In genomic region chr12:86827241-86827606, GRCm38 (mm10) we compare ENCODE assay signal across 10 mouse cellular contexts. TPM values are rescaled to one million over a fixed set of nuclear protein-coding genes. Genes with fewer than 3 reads are reported as not detected.
DNase-seq lines count a peak whose midpoint lies in the region; ATAC-seq lines count a peak whose summit lies in the region.
"Had no signal": no experiment of that assay in that cellular context is flagged by ENCODE, and none has a peak within 500 bp of the region (broad histone marks: within the 10 kb centered on the region; RNA-seq: fewer than 3 reads in every experiment).

No protein-coding gene starts in this region.

- H3K9me3 ChIP-seq in embryonic facial prominence, embryonic 14.5 days (ENCODE audit: control insufficient read depth, low read length), result no peaks in the 10 kb centered on the region
- H3K9me3 ChIP-seq in heart, embryonic 16.5 days (replicated peaks; ENCODE audit: control insufficient read depth, low read length), result no peaks in the 10 kb centered on the region
- H3K9me3 ChIP-seq in midbrain, embryonic 15.5 days, result no peaks in the 10 kb centered on the region

- H3K27ac ChIP-seq in embryonic facial prominence, embryonic 14.5 days (replicated peaks; ENCODE audit: low read depth, low read length), result peak overlapping the region; percentile 98
- peak overlapping the region; percentile 99 for H3K27ac ChIP-seq in heart, embryonic 16.5 days (ENCODE audit: low read length)
- peak overlapping the region; percentile 96 for H3K27ac ChIP-seq in midbrain, embryonic 15.5 days

- H3K4me1 ChIP-seq in embryonic facial prominence, embryonic 14.5 days (ENCODE audit: control insufficient read depth, insufficient read depth, low read length), result peaks cover 63% of the 10 kb centered on the region
- H3K4me1 ChIP-seq in heart, embryonic 16.5 days (ENCODE audit: control insufficient read depth, insufficient read depth, low read length), result peaks cover 62% of the 10 kb centered on the region
- H3K4me1 ChIP-seq in midbrain, embryonic 15.5 days, result peaks cover 64% of the 10 kb centered on the region

- no peak overlapping the region for H3K4me2 ChIP-seq in embryonic facial prominence, embryonic 14.5 days (ENCODE audit: low read depth, low read length)
- H3K4me2 ChIP-seq in heart, embryonic 16.5 days (ENCODE audit: low read depth, low read length), result no peak overlapping the region
- H3K4me2 ChIP-seq in midbrain, embryonic 15.5 days, result no peak overlapping the region

- no peaks in the 10 kb centered on the region for H3K36me3 ChIP-seq in embryonic facial prominence, embryonic 14.5 days (ENCODE audit: control insufficient read depth, insufficient read depth, low read length)
- H3K36me3 ChIP-seq in heart, embryonic 16.5 days (ENCODE audit: control insufficient read depth, insufficient read depth), result no peaks in the 10 kb centered on the region
- no peaks in the 10 kb centered on the region for H3K36me3 ChIP-seq in midbrain, embryonic 15.5 days (replicated peaks)

- H3K9ac ChIP-seq in embryonic facial prominence, embryonic 14.5 days (ENCODE audit: low read depth, low read length), result no peak overlapping the region
- H3K9ac ChIP-seq in heart, embryonic 16.5 days (ENCODE audit: low read length), result 0 out of 2 replicates have a peak overlapping the region, but pooled peaks have one; percentile 15
- no peak overlapping the region for H3K9ac ChIP-seq in midbrain, embryonic 15.5 days

- DNase-seq in kidney, adult 11 months, result peak; percentile 4
- no peak for DNase-seq in kidney, postnatal 14 days
- DNase-seq in embryonic facial prominence, embryonic 14.5 days (ENCODE audit: low spot score), result no peak
- no peak for DNase-seq in kidney, adult 9 months
- no peak for DNase-seq in gastrocnemius, postnatal 4 days (ENCODE audit: low spot score in 2 of 2)
- DNase-seq: adrenal gland, adult 8-10 months; cerebellum, adult 8-10 months had no signal

- H3K27me3 ChIP-seq in embryonic facial prominence, embryonic 14.5 days (replicated peaks; ENCODE audit: control insufficient read depth, insufficient read depth, low read length), result no peaks in the 10 kb centered on the region
- no peaks in the 10 kb centered on the region for H3K27me3 ChIP-seq in heart, embryonic 16.5 days (ENCODE audit: control insufficient read depth, insufficient read depth, low read length)
- H3K27me3 ChIP-seq in midbrain, embryonic 15.5 days (replicated peaks), result no peaks in the 10 kb centered on the region

- 69% methylated on average over 2 of the region's 2 CpGs for WGBS in embryonic facial prominence, embryonic 14.5 days
- WGBS in heart, embryonic 16.5 days, result 94% methylated on average over 2 of the region's 2 CpGs
- 59% methylated on average over 2 of the region's 2 CpGs for WGBS in midbrain, embryonic 15.5 days

- no peak for ATAC-seq in embryonic facial prominence, embryonic 14.5 days (ENCODE audit: low read depth)
- ATAC-seq in heart, embryonic 16.5 days (replicated peaks; ENCODE audit: extremely low read depth, insufficient read depth, low FRiP score), result no peak
- no peak for ATAC-seq in midbrain, embryonic 15.5 days (replicated peaks)
- ATAC-seq in erythroid progenitor cell, adult 5-6 weeks (replicated peaks; ENCODE audit: low FRiP score, poor library complexity, severe bottlenecking), result no peak

- H3K4me3 ChIP-seq in embryonic facial prominence, embryonic 14.5 days (ENCODE audit: low read depth, low read length), result no peak overlapping the region
- H3K4me3 ChIP-seq in heart, embryonic 16.5 days (ENCODE audit: low read length), result no peak overlapping the region
- no peak overlapping the region for H3K4me3 ChIP-seq in midbrain, embryonic 15.5 days

RNA-seq across cellular contexts. Expression of gene Irf2bpl, which starts 57.4 kb away (rescaled TPM):
- 33.5 and 33.8 TPM in 2 replicates for polyA plus RNA-seq in embryonic facial prominence, embryonic 14.5 days (2014; fragmentation: Nextera tagmentation; extraction: Ambion mirVana)
- 25.4 and 32.4 TPM in 2 replicates for polyA plus RNA-seq in heart, embryonic 16.5 days (2015; fragmentation: Nextera tagmentation; extraction: Ambion mirVana)
- 94.3 and 98.5 TPM in 2 replicates for polyA plus RNA-seq in midbrain, embryonic 15.5 days (2015; fragmentation: Nextera tagmentation; extraction: Ambion mirVana)
- total RNA-seq in erythroid progenitor cell, adult 5-6 weeks (2015; ENCODE audit: low replicate concordance), result 0.72 and 2.5 TPM in 2 replicates
- 0.53 and 1.5 TPM in 2 replicates for total RNA-seq in erythroid progenitor cell, adult 5-6 weeks (2017; ENCODE audit: low replicate concordance)
- 10 to 100 TPM; 43.2 to 44.8 TPM for total RNA-seq in gastrocnemius, postnatal 4 days (2021)
